Mouse (Mus musculus): ENCODE measurements around the gene Proser1. TPM values are rescaled to one million over a fixed set of nuclear protein-coding genes. Genes with fewer than 3 reads are reported as not detected.
A peak's percentile ranks its signal among the peaks of the same experiment; 100 is the strongest.

The Proser1 gene
- polyA plus RNA-seq (2015; fragmentation: Nextera tagmentation; extraction: Ambion mirVana), result 4.0 and 4.1 TPM in 2 replicates

GRCm38 (mm10) chr3:53463046-53463764, at the start of gene Proser1, which contains the start of gene Nhlrc3:
Gene Proser1, plus strand, starts transcription at chr3:53463666.
Gene Nhlrc3, minus strand, starts transcription at chr3:53463332.
- peak within 1 kb of the TSS; percentile 85 for H3K4me2 ChIP-seq (ENCODE audit: low read depth, low read length)
- ATAC-seq, result peak; percentile 94
- peak within 1 kb of the TSS; percentile 93 for H3K27ac ChIP-seq (ENCODE audit: low read depth)
- peak within 1 kb of the TSS; percentile 93 for H3K4me3 ChIP-seq (ENCODE audit: low read depth, low read length)
- peak; percentile 69; the same call in 1 of the 2 replicates for TF ChIP-seq EP300 (IDR thresholded peaks at IDR 0.05; ENCODE audit: low read depth)
- TF ChIP-seq CTCF (IDR thresholded peaks at IDR 0.05; ENCODE audit: low read depth), result no peak
- under 1% methylated on average over 52 of the region's 52 CpGs for WGBS (ENCODE audit: insufficient replicate concordance)
- DNase-seq, result peak; percentile 94
- H3K4me1 ChIP-seq (ENCODE audit: insufficient read depth), result peaks cover 21% of the 10 kb centered on the region
- H3K9me3 ChIP-seq (ENCODE audit: low read length), result no peaks in the 10 kb centered on the region
- H3K9ac ChIP-seq (replicated peaks), result peak within 1 kb of the TSS; percentile 87
- peaks cover 13% of the 10 kb centered on the region for H3K36me3 ChIP-seq (replicated peaks; ENCODE audit: insufficient read depth, low read length)
- no peaks in the 10 kb centered on the region for H3K27me3 ChIP-seq (ENCODE audit: insufficient read depth, low read length)

GRCm38 (mm10) chr3:53413959-53414358, 49.5 kb upstream of the Proser1 start:
- WGBS (ENCODE audit: insufficient replicate concordance), result 59% methylated on average over 3 of the region's 3 CpGs
- TF ChIP-seq EP300 (IDR thresholded peaks at IDR 0.05; ENCODE audit: low read depth), result no peak
- TF ChIP-seq CTCF (IDR thresholded peaks at IDR 0.05; ENCODE audit: low read depth), result no peak
- no peak overlapping the region for H3K9ac ChIP-seq (replicated peaks)

GRCm38 (mm10) chr3:53416036-53416506, 47.4 kb upstream of the Proser1 start:
- 73% methylated on average over 5 of the region's 5 CpGs for WGBS (ENCODE audit: insufficient replicate concordance)
- no peak for DNase-seq
- Histone ChIP-seq H3K4me3 (ENCODE audit: low read depth, low read length) (no peak overlapping the region), H3K9ac (replicated peaks) (no peak overlapping the region), H3K9me3 (ENCODE audit: low read length) (no peaks in the 10 kb centered on the region), H3K36me3 (replicated peaks; ENCODE audit: insufficient read depth, low read length) (no peaks in the 10 kb centered on the region), H3K27me3 (ENCODE audit: insufficient read depth, low read length) (no peaks in the 10 kb centered on the region), H3K27ac (ENCODE audit: low read depth) (no peak overlapping the region), H3K4me2 (ENCODE audit: low read depth, low read length) (no peak overlapping the region), H3K4me1 (ENCODE audit: insufficient read depth) (no peaks in the 10 kb centered on the region)
- no peak for ATAC-seq
- TF ChIP-seq CTCF (IDR thresholded peaks at IDR 0.05; ENCODE audit: low read depth), result no peak
- no peak for TF ChIP-seq EP300 (IDR thresholded peaks at IDR 0.05; ENCODE audit: low read depth)

More at GRCm38 (mm10) chr3:53413959-53414358, 49.5 kb upstream of the Proser1 start:
- H3K4me3 ChIP-seq (ENCODE audit: low read depth, low read length), result no peak overlapping the region
- no peak overlapping the region for H3K4me2 ChIP-seq (ENCODE audit: low read depth, low read length)
- H3K36me3 ChIP-seq (replicated peaks; ENCODE audit: insufficient read depth, low read length), result no peaks in the 10 kb centered on the region
- no peaks in the 10 kb centered on the region for H3K27me3 ChIP-seq (ENCODE audit: insufficient read depth, low read length)
- no peaks in the 10 kb centered on the region for H3K9me3 ChIP-seq (ENCODE audit: low read length)
- no peaks in the 10 kb centered on the region for H3K4me1 ChIP-seq (ENCODE audit: insufficient read depth)
- DNase-seq (no peak), ATAC-seq (no peak)
- H3K27ac ChIP-seq (ENCODE audit: low read depth), result no peak overlapping the region

GRCm38 (mm10) chr3:53417701-53418100, 45.8 kb upstream of the Proser1 start:
- 76% methylated on average over 7 of the region's 7 CpGs for WGBS (ENCODE audit: insufficient replicate concordance)
- Histone ChIP-seq H3K9ac (replicated peaks) (no peak overlapping the region), H3K4me1 (ENCODE audit: insufficient read depth) (no peaks in the 10 kb centered on the region), H3K9me3 (ENCODE audit: low read length) (no peaks in the 10 kb centered on the region), H3K27me3 (ENCODE audit: insufficient read depth, low read length) (no peaks in the 10 kb centered on the region), H3K36me3 (replicated peaks; ENCODE audit: insufficient read depth, low read length) (no peaks in the 10 kb centered on the region), H3K27ac (ENCODE audit: low read depth) (no peak overlapping the region), H3K4me2 (ENCODE audit: low read depth, low read length) (no peak overlapping the region), H3K4me3 (ENCODE audit: low read depth, low read length) (no peak overlapping the region)
- ATAC-seq, result no peak
- TF ChIP-seq EP300 (IDR thresholded peaks at IDR 0.05; ENCODE audit: low read depth) (no peak), CTCF (IDR thresholded peaks at IDR 0.05; ENCODE audit: low read depth) (no peak)
- DNase-seq, result no peak

- no peaks in the 10 kb centered on the region for H3K4me1 ChIP-seq (ENCODE audit: insufficient read depth)
- H3K36me3 ChIP-seq (replicated peaks; ENCODE audit: insufficient read depth, low read length), result no peaks in the 10 kb centered on the region
- WGBS (ENCODE audit: insufficient replicate concordance), result 80% methylated on average over 12 of the region's 12 CpGs
- no peak overlapping the region for H3K4me3 ChIP-seq (ENCODE audit: low read depth, low read length)
- no peak overlapping the region for H3K27ac ChIP-seq (ENCODE audit: low read depth)
- no peaks in the 10 kb centered on the region for H3K27me3 ChIP-seq (ENCODE audit: insufficient read depth, low read length)
- no peak overlapping the region for H3K9ac ChIP-seq (replicated peaks)
- H3K4me2 ChIP-seq (ENCODE audit: low read depth, low read length), result no peak overlapping the region
- H3K9me3 ChIP-seq (ENCODE audit: low read length), result no peaks in the 10 kb centered on the region
- no peak for TF ChIP-seq EP300 (IDR thresholded peaks at IDR 0.05; ENCODE audit: low read depth)
- TF ChIP-seq CTCF (IDR thresholded peaks at IDR 0.05; ENCODE audit: low read depth), result no peak
- DNase-seq, result no peak
- ATAC-seq, result no peak
Observed at GRCm38 (mm10) chr3:53421656-53422055, 41.8 kb upstream of the Proser1 start.

GRCm38 (mm10) chr3:53422691-53423090, 40.8 kb upstream of the Proser1 start:
- Histone ChIP-seq H3K4me3 (ENCODE audit: low read depth, low read length) (no peak overlapping the region), H3K27me3 (ENCODE audit: insufficient read depth, low read length) (no peaks in the 10 kb centered on the region), H3K36me3 (replicated peaks; ENCODE audit: insufficient read depth, low read length) (no peaks in the 10 kb centered on the region), H3K4me2 (ENCODE audit: low read depth, low read length) (no peak overlapping the region), H3K27ac (ENCODE audit: low read depth) (no peak overlapping the region), H3K9me3 (ENCODE audit: low read length) (no peaks in the 10 kb centered on the region), H3K9ac (replicated peaks) (no peak overlapping the region), H3K4me1 (ENCODE audit: insufficient read depth) (no peaks in the 10 kb centered on the region)
- no peak for DNase-seq
- ATAC-seq, result no peak
- 60% methylated on average over 1 of the region's 1 CpGs for WGBS (ENCODE audit: insufficient replicate concordance)
- no peak for TF ChIP-seq CTCF (IDR thresholded peaks at IDR 0.05; ENCODE audit: low read depth)
- no peak for TF ChIP-seq EP300 (IDR thresholded peaks at IDR 0.05; ENCODE audit: low read depth)

Data from liver, postnatal 0 days (tissue).